Mouse (Mus musculus): ENCODE data around the gene Nosip.

- no peak for TF ChIP-seq CTCF (IDR thresholded peaks at IDR 0.05; ENCODE audit: low read depth)
- TF ChIP-seq EP300 (IDR thresholded peaks at IDR 0.05; ENCODE audit: low read depth), result peak; percentile 33; the same call in 1 of the 2 replicates
Measured at GRCm38 (mm10) chr7:45082401-45083299, 20.4 kb downstream of the Nosip start.
